Mouse (Mus musculus) kidney, embryonic 16.5 days (tissue): ENCODE results near the gene Mepe. TPM values are rescaled to one million over a fixed set of nuclear protein-coding genes. Genes with fewer than 3 reads are reported as not detected.

Experiments
- ATAC-seq: fragments of 200-750 bp; cut with Nextera tagmentation; 2 replicates; pipeline ENCODE4 v1.8.0; 2017; ENCODE audit warnings: moderate TSS enrichment; ENCODE audit not compliant: low FRiP score, low TSS enrichment
- H3K27ac ChIP-seq: fragments of 300-500 bp; sonication (generic); 2 replicates; pipeline ENCODE4 v1.5.1; 2014; ENCODE audit warnings: low read length
- H3K27me3 ChIP-seq: fragments of 300-500 bp; sonication (generic); 2 replicates; pipeline ENCODE4 v1.6.1; 2014; ENCODE audit warnings: low read length, control low read depth, mixed read lengths; ENCODE audit not compliant: insufficient read depth
- H3K36me3 ChIP-seq: fragments of 300-500 bp; sonication (generic); 2 replicates; pipeline ENCODE4 v1.6.1; 2014; ENCODE audit warnings: low read length, control low read depth, mixed read lengths; ENCODE audit not compliant: insufficient read depth
- H3K4me1 ChIP-seq: fragments of 300-500 bp; sonication (generic); 2 replicates; pipeline ENCODE4 v1.6.1; 2014; ENCODE audit warnings: low read length, control low read depth, mixed read lengths; ENCODE audit not compliant: insufficient read depth
- H3K4me2 ChIP-seq: fragments of 300-500 bp; sonication (generic); replicated peaks from 2 replicates; pipeline ENCODE4 v1.6.1; 2014; ENCODE audit warnings: low read depth, low read length
- H3K4me3 ChIP-seq: fragments of 300-500 bp; sonication (generic); 2 replicates; pipeline ENCODE4 v1.5.1; 2014; ENCODE audit warnings: mild to moderate bottlenecking, low read length
- H3K9ac ChIP-seq: fragments of 300-500 bp; sonication (generic); replicated peaks from 2 replicates; pipeline ENCODE4 v1.6.1; 2014; ENCODE audit warnings: low read length
- H3K9me3 ChIP-seq: fragments of 300-500 bp; sonication (generic); 2 replicates; pipeline ENCODE4 v1.6.1; 2016; ENCODE audit warnings: low read length, control low read depth
- WGBS: fragments of 180-500 bp; shearing (Covaris S2); extraction: QIAGEN DNeasy Blood & Tissue Kit; methylation state at CpG from one replicate; pipeline ENCODE4 v1.1.7; 2014; 5-methylcytosine and 5-hydroxymethylcytosine counted together
- microRNA-seq: library from miRNA; unstranded; fragments of <30 nt; microRNA quantifications from one replicate; pipeline ENCODE4, GENCODE M21; 2016
- polyA plus RNA-seq: library from polyadenylated mRNA; unstranded; fragments of >200 nt; fragmentation: Nextera tagmentation; extraction: Ambion mirVana; gene quantifications from 2 replicates; pipeline ENCODE4 v1.2.1, GENCODE M21; 2015

Mepe gene
- polyA plus RNA-seq, 1 experiment from 2014 or later, result not detected

- no peaks in the 10 kb centered on the region for H3K9me3 ChIP-seq
- peaks cover 18% of the 10 kb centered on the region for H3K4me1 ChIP-seq
- no peaks in the 10 kb centered on the region for H3K27me3 ChIP-seq
- no peak overlapping the region for H3K9ac ChIP-seq
- ATAC-seq, result peak; percentile 88
- no peak overlapping the region for H3K4me2 ChIP-seq
- H3K27ac ChIP-seq, result no peak overlapping the region
- H3K4me3 ChIP-seq, result no peak overlapping the region
- WGBS, result 6% methylated on average over 6 of the region's 6 CpGs
- H3K36me3 ChIP-seq, result no peaks in the 10 kb centered on the region
Observed at GRCm38 (mm10) chr5:104374308-104374660, 49.2 kb downstream of the Mepe start.

GRCm38 (mm10) chr5:104375132-104375531, 50.0 kb downstream of the Mepe start:
- H3K27ac ChIP-seq, result no peak overlapping the region
- no peak overlapping the region for H3K9ac ChIP-seq
- H3K9me3 ChIP-seq, result no peaks in the 10 kb centered on the region
- no peak for ATAC-seq
- no peaks in the 10 kb centered on the region for H3K27me3 ChIP-seq
- H3K36me3 ChIP-seq, result no peaks in the 10 kb centered on the region
- 45% methylated on average over 2 of the region's 2 CpGs for whole genome bisulfite sequencing
- H3K4me3 ChIP-seq, result no peak overlapping the region
- peaks cover 18% of the 10 kb centered on the region for H3K4me1 ChIP-seq
- H3K4me2 ChIP-seq, result no peak overlapping the region

- Histone ChIP-seq H3K4me2 (no peak overlapping the region), H3K27ac (no peak overlapping the region), H3K27me3 (no peaks in the 10 kb centered on the region), H3K4me1 (peaks cover 18% of the 10 kb centered on the region), H3K9me3 (no peaks in the 10 kb centered on the region), H3K9ac (no peak overlapping the region), H3K36me3 (no peaks in the 10 kb centered on the region), H3K4me3 (no peak overlapping the region)
- 86% methylated on average over 1 of the region's 1 CpGs for whole genome bisulfite sequencing
- no peak for ATAC-seq
Observed at GRCm38 (mm10) chr5:104376890-104377289, 51.8 kb downstream of the Mepe start.

GRCm38 (mm10) chr5:104380574-104380973, 55.4 kb downstream of the Mepe start:
- no peaks in the 10 kb centered on the region for H3K36me3 ChIP-seq
- H3K27ac ChIP-seq, result no peak overlapping the region
- no peak overlapping the region for H3K4me3 ChIP-seq
- WGBS, result 96% methylated on average over 1 of the region's 1 CpGs
- H3K27me3 ChIP-seq, result no peaks in the 10 kb centered on the region
- no peaks in the 10 kb centered on the region for H3K9me3 ChIP-seq
- no peak for ATAC-seq
- no peaks in the 10 kb centered on the region for H3K4me1 ChIP-seq
- H3K9ac ChIP-seq, result no peak overlapping the region
- H3K4me2 ChIP-seq, result no peak overlapping the region

- Histone ChIP-seq H3K4me2 (no peak overlapping the region), H3K27ac (no peak overlapping the region), H3K9ac (no peak overlapping the region), H3K4me1 (0 out of 2 replicates have a peak, but pooled peaks cover 3% of the 10 kb centered on the region), H3K4me3 (no peak overlapping the region), H3K36me3 (no peaks in the 10 kb centered on the region), H3K9me3 (no peaks in the 10 kb centered on the region), H3K27me3 (no peaks in the 10 kb centered on the region)
- whole genome bisulfite sequencing, result 73% methylated on average over 4 of the region's 7 CpGs
- ATAC-seq, result no peak
Observed at GRCm38 (mm10) chr5:104381671-104382070, 56.5 kb downstream of the Mepe start.

- Histone ChIP-seq H3K27ac (no peak overlapping the region), H3K4me1 (0 out of 2 replicates have a peak, but pooled peaks cover 3% of the 10 kb centered on the region), H3K4me3 (no peak overlapping the region), H3K9ac (no peak overlapping the region), H3K36me3 (no peaks in the 10 kb centered on the region), H3K9me3 (no peaks in the 10 kb centered on the region), H3K27me3 (no peaks in the 10 kb centered on the region), H3K4me2 (no peak overlapping the region)
- ATAC-seq, result no peak
- 58% methylated on average over 7 of the region's 7 CpGs for WGBS
Observed at GRCm38 (mm10) chr5:104384540-104384939, 59.4 kb downstream of the Mepe start.

- WGBS, result 92% methylated on average over 16 of the region's 16 CpGs
- no peak overlapping the region for H3K4me2 ChIP-seq
- no peak for ATAC-seq
Observed at GRCm38 (mm10) chr5:104385521-104385920, 60.4 kb downstream of the Mepe start.

GRCm38 (mm10) chr5:104386908-104387307, 61.8 kb downstream of the Mepe start:
- Histone ChIP-seq H3K4me3 (no peak overlapping the region), H3K4me2 (no peak overlapping the region), H3K4me1 (0 out of 2 replicates have a peak, but pooled peaks cover 3% of the 10 kb centered on the region), H3K27ac (no peak overlapping the region), H3K9me3 (no peaks in the 10 kb centered on the region), H3K36me3 (no peaks in the 10 kb centered on the region), H3K9ac (no peak overlapping the region), H3K27me3 (no peaks in the 10 kb centered on the region)
- 50% methylated on average over 5 of the region's 5 CpGs for WGBS
- no peak for ATAC-seq

More at GRCm38 (mm10) chr5:104385521-104385920, 60.4 kb downstream of the Mepe start:
- H3K9ac ChIP-seq, result no peak overlapping the region
- H3K27ac ChIP-seq, result no peak overlapping the region
- H3K9me3 ChIP-seq, result no peaks in the 10 kb centered on the region
- 0 out of 2 replicates have a peak, but pooled peaks cover 3% of the 10 kb centered on the region for H3K4me1 ChIP-seq
- no peak overlapping the region for H3K4me3 ChIP-seq
- no peaks in the 10 kb centered on the region for H3K36me3 ChIP-seq
- H3K27me3 ChIP-seq, result no peaks in the 10 kb centered on the region

Small RNAs within 50 kb of the gene (microRNA-seq; reads per million reads assigned to microRNA genes)
- gene Gm23616, result not detected

Other genes starting within 250 kb of the Mepe start
- not detected in 2 replicates for gene Gm17660, start 247.7 kb upstream of the Mepe start, polyA plus RNA-seq
- gene Sparcl1, start 211.6 kb upstream of the Mepe start, polyA plus RNA-seq, result 56.7 and 79.2 TPM in 2 replicates
- gene Dspp, start 154.6 kb upstream of the Mepe start, polyA plus RNA-seq, result not detected in 2 replicates
- gene Dmp1, start 122.7 kb upstream of the Mepe start, polyA plus RNA-seq, result 0.10 and 0.20 TPM in 2 replicates
- gene Ibsp, start 26.2 kb upstream of the Mepe start, polyA plus RNA-seq, result 0.32 and 1.1 TPM in 2 replicates
- 167 and 243 TPM in 2 replicates for gene Spp1, start 109.8 kb downstream of the Mepe start, polyA plus RNA-seq
- gene Pkd2, start 134.1 kb downstream of the Mepe start, polyA plus RNA-seq, result 15.2 and 17.4 TPM in 2 replicates
- gene BC005561, start 183.0 kb downstream of the Mepe start, polyA plus RNA-seq, result 11.1 and 12.5 TPM in 2 replicates